Mouse (Mus musculus) neutrophil, adult 65 days (primary cell): Measurements from ENCODE around the gene Slc34a3. TPM values are rescaled to one million over a fixed set of nuclear protein-coding genes. Genes with fewer than 3 reads are reported as not detected.

Source experiments
- total RNA-seq: library from RNA; stranded (reverse); gene quantifications from 2 replicates; pipeline ENCODE4 v1.2.4, GENCODE M21; 2023

Slc34a3 gene
- not detected in 2 replicates for total RNA-seq

GRCm38 (mm10) chr2:25234050-25234449 lies at the start of gene Slc34a3:
Gene Slc34a3, minus strand, starts transcription at chr2:25234364.

GRCm38 (mm10) chr2:25271827-25272511 lies 37.8 kb upstream of the Slc34a3 start, which contains the start of the genes Ssna1 and Anapc2:
Gene Ssna1, minus strand, starts transcription at chr2:25272438.
Gene Anapc2, plus strand, starts transcription at chr2:25272478.

DNA sequence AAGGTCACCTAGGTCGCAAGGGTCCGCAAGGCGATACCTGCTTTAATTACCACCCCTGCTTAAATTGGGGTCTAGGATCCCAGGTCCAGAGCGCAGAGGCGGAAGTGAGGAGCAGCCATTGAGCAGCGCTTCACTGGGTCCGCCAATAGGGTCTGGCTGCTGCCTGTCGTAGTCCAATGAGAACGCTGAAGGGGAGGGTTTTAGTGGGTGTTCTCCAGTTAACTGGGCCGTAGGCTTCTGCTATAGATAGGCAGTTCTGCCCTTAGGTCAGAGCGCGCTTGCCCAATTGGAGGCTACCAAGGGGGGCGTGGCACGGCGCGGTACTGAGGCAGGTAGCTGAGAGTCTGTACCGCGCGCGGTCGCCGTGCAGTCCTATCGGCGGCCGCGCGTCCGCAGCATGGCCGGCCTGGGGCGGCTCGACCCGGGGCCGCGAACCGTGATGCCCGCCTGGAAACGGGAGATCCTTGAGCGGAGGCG lies 28.2 kb upstream of the Slc34a3 start, which contains the start of gene Tprn:
TSS of gene Tprn (plus strand) at position 328 of the 477 bp plus-strand sequence.

GRCm38 (mm10) chr2:25255284-25255779 lies 21.2 kb upstream of the Slc34a3 start, which contains the start of gene Tmem203:
Gene Tmem203, plus strand, starts transcription at chr2:25255439.

DNA sequence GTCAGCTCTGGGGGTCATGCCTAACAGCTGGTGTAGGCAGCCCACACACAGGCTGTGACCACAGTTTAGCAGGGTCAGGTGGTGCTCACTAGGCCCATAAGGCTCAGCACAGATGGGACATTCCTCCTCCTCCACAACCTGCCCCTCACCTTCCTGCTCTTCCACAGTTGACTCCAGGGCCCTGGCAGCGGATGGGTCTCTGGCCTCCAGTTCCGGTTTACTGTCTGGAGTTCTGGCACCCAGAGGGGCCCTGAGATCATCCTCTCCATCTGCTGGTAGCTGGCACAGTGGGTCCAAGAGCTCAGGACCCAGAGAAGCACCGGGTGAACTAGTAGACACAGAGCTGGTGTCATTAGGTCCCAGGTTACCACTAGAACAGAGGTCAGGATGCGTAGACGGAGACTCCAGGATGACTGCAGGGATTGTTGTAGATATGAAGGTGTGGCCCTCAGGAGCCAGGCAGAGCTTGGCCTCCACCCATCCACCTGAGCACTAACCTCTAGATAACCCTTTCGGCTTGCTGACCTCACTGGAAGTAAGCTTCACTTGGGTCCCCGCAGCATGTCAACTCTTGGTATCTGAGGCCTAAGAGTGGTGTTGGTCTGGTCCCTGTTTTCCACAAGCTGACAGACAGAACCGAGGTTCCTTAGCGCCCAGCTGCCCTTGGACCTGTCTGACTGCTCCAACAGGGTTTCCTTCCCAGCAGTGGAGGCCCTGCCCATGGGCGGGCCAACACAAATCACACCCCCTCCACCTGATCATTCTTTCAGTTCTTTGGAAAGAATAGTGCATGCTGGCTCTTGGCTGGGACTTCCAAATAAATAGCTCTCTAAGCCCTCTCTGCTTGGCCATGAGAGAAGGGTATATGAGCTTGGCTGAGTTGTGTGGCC lies 12.3 kb upstream of the Slc34a3 start, which contains the start of gene AL732309.1:
TSS of gene AL732309.1 (minus strand) at position 681 of the 890 bp plus-strand sequence.

GRCm38 (mm10) chr2:25242101-25242506 lies 7.9 kb upstream of the Slc34a3 start, which contains the start of the genes Rnf208 and Cysrt1:
Gene Rnf208, plus strand, starts transcription at chr2:25242255.
Gene Cysrt1, minus strand, starts transcription at chr2:25242452.

DNA sequence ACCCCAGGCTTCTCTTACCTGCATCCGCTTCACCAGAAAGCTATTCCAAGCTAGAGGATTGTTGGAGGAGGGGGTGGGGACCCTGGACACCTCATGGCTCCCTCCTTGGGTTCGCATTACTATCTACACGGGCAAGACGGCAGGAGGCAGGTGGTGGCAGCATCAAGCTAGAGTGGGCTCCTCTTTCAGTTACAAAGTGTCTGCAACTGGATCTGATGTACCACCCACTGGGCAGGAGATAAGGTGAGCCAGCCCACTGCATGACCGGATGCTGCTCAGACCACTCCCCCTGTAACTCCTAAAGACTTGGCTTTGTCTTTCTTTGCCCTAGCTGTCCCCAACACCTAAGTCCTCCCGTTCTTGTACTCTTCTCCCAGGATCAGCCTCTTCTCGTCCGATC lies 2.5 kb upstream of the Slc34a3 start, which contains the start of gene Rnf224:
TSS of gene Rnf224 (minus strand) at position 174 of the 400 bp plus-strand sequence.

GRCm38 (mm10) chr2:25224492-25224765 lies 9.7 kb downstream of the Slc34a3 start, which contains the start of gene Tubb4b:
Gene Tubb4b, minus strand, starts transcription at chr2:25224702.

GRCm38 (mm10) chr2:25218445-25218844 lies 15.7 kb downstream of the Slc34a3 start, which contains the start of gene Fam166a:
Gene Fam166a, plus strand, starts transcription at chr2:25218745.

GRCm38 (mm10) chr2:25214444-25214843 lies 19.7 kb downstream of the Slc34a3 start, which contains the start of gene Stpg3:
Gene Stpg3, minus strand, starts transcription at chr2:25214637.

DNA sequence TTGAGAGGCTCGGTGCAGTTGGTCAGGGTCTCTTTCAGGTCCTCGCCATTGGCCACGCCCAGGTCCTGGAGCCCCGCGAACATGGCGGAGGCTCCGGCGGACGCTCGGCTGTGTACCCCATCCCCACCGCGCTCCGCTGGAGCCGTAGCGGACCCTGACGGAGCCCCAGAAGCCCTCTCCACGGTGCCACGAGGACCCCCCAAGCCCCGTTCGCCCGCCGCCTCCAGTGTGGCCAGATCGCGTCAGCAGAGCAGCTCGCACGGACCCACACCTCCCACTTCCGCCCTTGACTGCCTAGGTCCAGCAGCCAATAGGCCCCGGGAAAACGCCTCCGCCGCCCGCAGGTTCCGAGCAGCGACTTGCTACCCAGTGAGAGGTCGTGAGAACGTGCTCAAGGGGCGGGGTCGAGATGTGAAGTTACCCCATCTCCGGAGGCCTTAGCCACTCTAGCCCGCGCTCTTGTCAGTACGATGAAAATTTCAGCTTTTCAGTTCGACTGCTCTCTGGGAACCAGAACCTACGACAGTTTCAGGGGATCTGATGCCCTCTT lies 23.0 kb downstream of the Slc34a3 start, which contains the start of gene Nelfb:
TSS of gene Nelfb (minus strand) at position 369 of the 550 bp plus-strand sequence.

GRCm38 (mm10) chr2:25196172-25196954 lies 37.8 kb downstream of the Slc34a3 start, which contains the start of gene Tor4a:
Gene Tor4a, minus strand, starts transcription at chr2:25196886.

DNA sequence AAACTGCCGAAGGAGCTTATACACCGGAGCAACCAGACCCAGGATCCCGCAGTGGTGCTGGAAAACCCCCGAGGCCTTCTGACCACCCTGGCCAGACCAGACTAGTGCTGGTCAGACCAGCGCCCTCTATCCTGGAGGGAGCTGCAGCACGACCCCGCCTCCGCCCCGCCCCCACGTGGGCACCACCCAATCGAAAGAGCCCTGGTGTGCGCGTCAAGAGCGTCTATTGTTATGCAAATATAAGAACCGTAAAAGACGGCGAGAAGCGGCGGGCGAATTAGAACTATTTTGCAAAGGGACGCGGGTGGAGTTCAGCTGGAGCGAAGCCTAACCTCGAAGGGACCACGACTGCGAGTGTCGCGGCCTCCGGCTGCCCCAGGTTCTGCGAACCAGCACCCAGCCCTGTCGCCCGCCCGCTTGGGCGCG lies 53.7 kb downstream of the Slc34a3 start, which contains the start of gene Nrarp:
TSS of gene Nrarp (plus strand) at position 281 of the 426 bp plus-strand sequence.

Other genes starting within 250 kb of the Slc34a3 start
- 13.3 and 21.1 TPM in 2 replicates for gene Nsmf, start 180.0 kb downstream of the Slc34a3 start, total RNA-seq
- gene Entpd8, start 154.1 kb downstream of the Slc34a3 start, total RNA-seq: not detected in 2 replicates
- not detected in 2 replicates for gene Noxa1, start 139.2 kb downstream of the Slc34a3 start, total RNA-seq
- gene Nrarp, start 53.6 kb downstream of the Slc34a3 start, total RNA-seq: 0.47 and 0.79 TPM in 2 replicates
- gene Tor4a, start 37.5 kb downstream of the Slc34a3 start, total RNA-seq: 33.2 and 33.9 TPM in 2 replicates
- gene Nelfb, start 22.9 kb downstream of the Slc34a3 start, total RNA-seq: 40.8 and 59.3 TPM in 2 replicates
- gene Stpg3, start 19.7 kb downstream of the Slc34a3 start, total RNA-seq: not detected in 2 replicates
- not detected in 2 replicates for gene Fam166a, start 15.6 kb downstream of the Slc34a3 start, total RNA-seq
- 227 and 252 TPM in 2 replicates for gene Tubb4b, start 9.7 kb downstream of the Slc34a3 start, total RNA-seq
- not detected in 2 replicates for gene Rnf224, start 2.4 kb upstream of the Slc34a3 start, total RNA-seq
- 0.57 TPM in 1 of 2 replicates, not detected in the other for gene Rnf208, start 7.9 kb upstream of the Slc34a3 start, total RNA-seq
- gene Cysrt1, start 8.1 kb upstream of the Slc34a3 start, total RNA-seq: not detected in 2 replicates
- 3.1 and 5.6 TPM in 2 replicates for gene AL732309.1, start 12.5 kb upstream of the Slc34a3 start, total RNA-seq
- gene Tmem203, start 21.1 kb upstream of the Slc34a3 start, total RNA-seq: 18.5 and 30.7 TPM in 2 replicates
- gene Tprn, start 28.3 kb upstream of the Slc34a3 start, total RNA-seq: 7.5 and 9.1 TPM in 2 replicates
- 52.4 and 52.7 TPM in 2 replicates for gene Ssna1, start 38.1 kb upstream of the Slc34a3 start, total RNA-seq
- 71.6 and 79.3 TPM in 2 replicates for gene Anapc2, start 38.1 kb upstream of the Slc34a3 start, total RNA-seq
- gene Tmem210, start 53.8 kb upstream of the Slc34a3 start, total RNA-seq: not detected in 2 replicates
- gene Lrrc26, start 55.6 kb upstream of the Slc34a3 start, total RNA-seq: not detected in 2 replicates
- not detected in 2 replicates for gene Grin1, start 84.8 kb upstream of the Slc34a3 start, total RNA-seq
- gene Man1b1, start 98.0 kb upstream of the Slc34a3 start, total RNA-seq: 30.4 and 42.8 TPM in 2 replicates
- 13.5 and 19.6 TPM in 2 replicates for gene Dpp7, start 122.0 kb upstream of the Slc34a3 start, total RNA-seq
- 24.2 and 29.5 TPM in 2 replicates for gene Uap1l1, start 131.3 kb upstream of the Slc34a3 start, total RNA-seq
- 8.6 and 10.6 TPM in 2 replicates for gene Sapcd2, start 138.0 kb upstream of the Slc34a3 start, total RNA-seq
- not detected in 2 replicates for gene Entpd2, start 161.5 kb upstream of the Slc34a3 start, total RNA-seq
- not detected in 2 replicates for gene Npdc1, start 165.0 kb upstream of the Slc34a3 start, total RNA-seq
- gene Fut7, start 188.9 kb upstream of the Slc34a3 start, total RNA-seq: 10.7 and 13.7 TPM in 2 replicates
- gene Abca2, start 194.3 kb upstream of the Slc34a3 start, total RNA-seq: 19.6 and 21.3 TPM in 2 replicates
- gene Clic3, start 222.5 kb upstream of the Slc34a3 start, total RNA-seq: not detected in 2 replicates
- 43.8 and 56.9 TPM in 2 replicates for gene Paxx, start 226.7 kb upstream of the Slc34a3 start, total RNA-seq
- not detected in 2 replicates for gene Ptgds, start 235.7 kb upstream of the Slc34a3 start, total RNA-seq